Mouse (Mus musculus) CH12.LX (cell line): ENCODE measurements around the gene Cdk14. TPM values are rescaled to one million over a fixed set of nuclear protein-coding genes. Genes with fewer than 3 reads are reported as not detected.

ENCODE experiments used
- DNase-seq: peaks from one replicate; pipeline ENCODE4 v3.0.0-alpha.2; 2013; ENCODE audit errors: extremely low read depth
- H3K27ac ChIP-seq: 2 replicates; pipeline ENCODE4 v1.5.1; 2012; ENCODE audit warnings: low read depth, mild to moderate bottlenecking, control low read depth, moderate library complexity; ENCODE audit not compliant: insufficient read depth
- H3K27me3 ChIP-seq: replicated peaks from 2 replicates; pipeline ENCODE3; 2012; ENCODE audit warnings: inconsistent platforms
- H3K36me3 ChIP-seq, 2 experiments: replicated peaks in 1 of 2; 2 replicates each; pipeline versions ENCODE3 to v1.6.1; 2012; ENCODE audit warnings: inconsistent platforms in 1 of 2, low read length in 1 of 2, mild to moderate bottlenecking in 1 of 2, mixed read lengths in 1 of 2, moderate library complexity in 1 of 2; ENCODE audit not compliant: control insufficient read depth in 1 of 2, insufficient read depth in 1 of 2
- H3K4me1 ChIP-seq, 2 experiments: 2 replicates each; pipeline ENCODE4 v1.6.1; 2012; ENCODE audit warnings: inconsistent platforms in 1 of 2, moderate library complexity in 1 of 2; ENCODE audit not compliant: insufficient read depth in 2 of 2, control insufficient read depth in 1 of 2
- H3K4me2 ChIP-seq: 2 replicates; pipeline ENCODE4 v1.6.1; 2012; ENCODE audit warnings: low read depth, mild to moderate bottlenecking, control low read depth; ENCODE audit not compliant: poor library complexity, insufficient read depth, severe bottlenecking
- H3K4me3 ChIP-seq, 3 experiments: fragments of 150-350 bp in 1 of 3; sonication (generic) in 1 of 3; replicated peaks in 1 of 3; 2 replicates each; pipeline versions ENCODE3 to v1.5.1; 2011 to 2012; ENCODE audit warnings: low read depth in 2 of 3, low read length in 2 of 3, mild to moderate bottlenecking in 2 of 3, moderate library complexity in 2 of 3, control low read depth in 1 of 3, improper control_type of control experiment in 1 of 3, inconsistent platforms in 1 of 3, mixed read lengths in 1 of 3; ENCODE audit not compliant: poor library complexity in 1 of 3
- H3K79me2 ChIP-seq: replicated peaks from 2 replicates; pipeline ENCODE4 v1.6.1; 2012; ENCODE audit warnings: mild to moderate bottlenecking, moderate library complexity; ENCODE audit not compliant: control insufficient read depth, poor library complexity, insufficient read depth, severe bottlenecking; ENCODE audit errors: extremely low read depth
- H3K9ac ChIP-seq: 2 replicates; pipeline ENCODE4 v1.6.1; 2012; ENCODE audit warnings: low read depth, mild to moderate bottlenecking, control low read depth, moderate library complexity; ENCODE audit not compliant: insufficient read depth
- H3K9me3 ChIP-seq: replicated peaks from 2 replicates; pipeline ENCODE3; 2012; ENCODE audit warnings: low read length, inconsistent platforms, mixed read lengths
- CHD1 ChIP-seq: IDR thresholded peaks from 2 replicates; pipeline ENCODE4 v1.6.1; 2012; ENCODE audit warnings: low read depth, low read length, improper control_type of control experiment, inconsistent platforms
- CTCF ChIP-seq, 2 experiments: IDR thresholded peaks in 1 of 2; conservative IDR thresholded peaks in 1 of 2; 2 replicates each; pipeline ENCODE4 v1.5.1; 2011 to 2012; ENCODE audit warnings: low read depth in 2 of 2, low read length in 2 of 2, improper control_type of control experiment in 1 of 2, inconsistent platforms in 1 of 2, mild to moderate bottlenecking in 1 of 2, moderate library complexity in 1 of 2
- E2F4 ChIP-seq: IDR thresholded peaks from 2 replicates; pipeline ENCODE4 v1.6.1; 2011; ENCODE audit warnings: low read depth, low read length, improper control_type of control experiment; ENCODE audit not compliant: insufficient replicate concordance
- GABPA ChIP-seq: IDR thresholded peaks from 2 replicates; pipeline ENCODE4 v1.6.1; 2012; ENCODE audit warnings: low read depth, low read length, improper control_type of control experiment, inconsistent platforms; ENCODE audit not compliant: insufficient replicate concordance
- HCFC1 ChIP-seq: IDR thresholded peaks from 2 replicates; pipeline ENCODE4 v1.6.1; 2012; ENCODE audit warnings: low read depth, mild to moderate bottlenecking, inconsistent platforms, low read length, improper control_type of control experiment
- JUN ChIP-seq: IDR thresholded peaks from 2 replicates; pipeline ENCODE4 v1.6.1; 2011; ENCODE audit warnings: low read depth, mild to moderate bottlenecking, low read length, improper control_type of control experiment, moderate library complexity; ENCODE audit not compliant: insufficient read depth
- MAZ ChIP-seq: IDR thresholded peaks from 2 replicates; pipeline ENCODE4 v1.6.1; 2012; ENCODE audit warnings: low read depth, mild to moderate bottlenecking, inconsistent platforms, low read length, improper control_type of control experiment, moderate library complexity
- MEF2A ChIP-seq: IDR thresholded peaks from 2 replicates; pipeline ENCODE4 v1.6.1; 2014; ENCODE audit warnings: low read depth, mild to moderate bottlenecking, inconsistent platforms, low read length, improper control_type of control experiment, borderline replicate concordance
- MXI1 ChIP-seq: IDR thresholded peaks from 2 replicates; pipeline ENCODE4 v1.6.1; 2011; ENCODE audit warnings: mild to moderate bottlenecking, low read depth, low read length, improper control_type of control experiment
- NRF1 ChIP-seq: IDR thresholded peaks from 2 replicates; pipeline ENCODE4 v1.6.1; 2014; ENCODE audit warnings: low read depth, mild to moderate bottlenecking, inconsistent platforms, low read length, improper control_type of control experiment, moderate library complexity
- POLR2AphosphoS2 ChIP-seq: IDR thresholded peaks from 2 replicates; pipeline ENCODE4 v1.6.1; 2011; ENCODE audit warnings: low read depth, low read length, improper control_type of control experiment
- RAD21 ChIP-seq: IDR thresholded peaks from 2 replicates; pipeline ENCODE4 v1.6.1; 2011; ENCODE audit warnings: low read depth, mild to moderate bottlenecking, low read length, improper control_type of control experiment, moderate library complexity
- RCOR1 ChIP-seq: conservative IDR thresholded peaks from 2 replicates; pipeline ENCODE4 v1.6.1; 2012; ENCODE audit warnings: low read depth, mild to moderate bottlenecking, inconsistent platforms, low read length, improper control_type of control experiment
- TCF12 ChIP-seq: IDR thresholded peaks from 2 replicates; pipeline ENCODE4 v1.6.1; 2014; ENCODE audit warnings: low read depth, mild to moderate bottlenecking, inconsistent platforms, low read length, improper control_type of control experiment
- UBTF ChIP-seq: IDR thresholded peaks from 2 replicates; pipeline ENCODE4 v1.6.1; 2012; ENCODE audit warnings: low read depth, mild to moderate bottlenecking, inconsistent platforms, low read length, improper control_type of control experiment, moderate library complexity
- USF1 ChIP-seq: IDR thresholded peaks from 2 replicates; pipeline ENCODE4 v1.6.1; 2014; ENCODE audit warnings: low read depth, mild to moderate bottlenecking, inconsistent platforms, low read length, improper control_type of control experiment
- USF2 ChIP-seq: conservative IDR thresholded peaks from 2 replicates; pipeline ENCODE4 v1.6.1; 2011; ENCODE audit warnings: low read depth, low read length, improper control_type of control experiment
- dilution Hi-C: fragments of 300-500 bp; cut with MboI; formaldehyde crosslinking; loops from 2 replicates; pipeline ENCODE4 v1.14.3; 2020; ENCODE audit warnings: low sequenced_read_pairs; ENCODE audit not compliant: extremely low pct_unique_long_range_greater_than_20kb, extremely low pct_ligation_motif_present
- in situ Hi-C: fragments of 300-500 bp; cut with MboI; formaldehyde crosslinking; loops from 3 replicates; pipeline ENCODE4 v1.14.3; 2019; ENCODE audit warnings: low sequenced_read_pairs, low pct_ligation_motif_present, low pct_unique_long_range_greater_than_20kb, mixed read lengths
- polyA plus RNA-seq: library from polyadenylated mRNA; unstranded; fragments of >175 nt; gene quantifications from 2 replicates; pipeline ENCODE4 v1.2.1, GENCODE M21; 2012; ENCODE audit warnings: low read depth; ENCODE audit not compliant: insufficient read length
- total RNA-seq, 2 experiments: library from RNA; depleted of rRNA; stranded (reverse); fragments of 300-350 nt in 1 of 2; fragments of >200 nt in 1 of 2; gene quantifications; 2 replicates each; pipeline ENCODE4 v1.2.3; 2012 to 2014

The Cdk14 gene
- total and polyA plus RNA-seq, 3 experiments = 3.7 to 12.0 (median 8.9) TPM

GRCm38 (mm10) chr5:5365285-5366076 lies 54.6 kb downstream of the Cdk14 start (continued):
- TF ChIP-seq POLR2AphosphoS2 (no peak), USF1 (no peak), RCOR1 (0 out of 2 replicates have a peak, but pooled peaks have one; percentile 55), TCF12 (peak; percentile 48; the same call in 1 of the 2 replicates), CHD1 (no peak; the same call in none of the 2 replicates), E2F4 (no peak), NRF1 (no peak), UBTF (no peak), GABPA (no peak), RAD21 (no peak), MEF2A (no peak), MAZ (no peak; the same call in 1 of the 2 replicates), JUN (no peak), HCFC1 (no peak; the same call in 1 of the 2 replicates), USF2 (no peak), MXI1 (no peak; the same call in 1 of the 2 replicates)

DNA sequence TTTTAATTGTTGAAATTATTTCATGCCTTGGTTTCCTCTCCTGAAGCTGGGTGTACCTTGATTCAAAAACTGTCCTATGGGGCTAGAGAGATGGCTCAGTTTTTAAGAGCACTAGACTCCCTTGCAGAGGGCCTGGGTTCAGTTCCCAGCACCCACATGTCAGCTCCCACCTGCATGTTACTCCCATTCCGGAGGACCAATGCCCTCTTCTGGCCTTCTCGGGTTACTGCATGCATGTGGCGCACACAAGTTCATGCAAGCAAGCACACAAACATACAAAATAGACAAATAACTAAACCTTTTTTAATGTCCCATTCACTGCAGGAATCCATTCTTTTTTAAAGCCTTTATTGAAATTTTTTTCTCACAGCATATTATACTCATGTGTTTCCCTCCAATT lies 58.4 kb downstream of the Cdk14 start:
- DNase-seq = no peak
- Histone ChIP-seq H3K4me1 (peaks cover 5 to 26% of the 10 kb centered on the region in 2 experiments; a peak in 3 of 4 replicates), H3K9ac (no peak overlapping the region), H3K9me3 (peaks cover 4% of the 10 kb centered on the region), H3K4me3 (no peak overlapping the region), H3K36me3 (peaks cover 0 to 30% of the 10 kb centered on the region in 2 experiments), H3K27ac (no peak overlapping the region), H3K79me2 (no peaks in the 10 kb centered on the region; the same call in none of the 2 replicates), H3K4me2 (no peak overlapping the region), H3K27me3 (no peaks in the 10 kb centered on the region)
- in situ Hi-C loops (loop anchor here (25.0 kb wide), 1 partner anchor 399 kb away; no protein-coding TSS in a partner anchor), dilution Hi-C loops (no loop called here)
- TF ChIP-seq MXI1 (no peak), UBTF (no peak), CTCF (conservative IDR thresholded peaks at IDR 0.05 in 1 of 2, IDR thresholded peaks at IDR 0.05 in 1 of 2; ENCODE audit: low read depth in 2 of 2, low read length in 2 of 2) (peak in 1 of 2 experiments; percentile 17; a peak in 1 of 4 replicates), RCOR1 (no peak)
